Mouse (Mus musculus): ENCODE results near the gene Ing4. TPM values are rescaled to one million over a fixed set of nuclear protein-coding genes. Genes with fewer than 3 reads are reported as not detected.
"Not testable (repeated sequence)": the region's sequence is repeated elsewhere in the genome, so short reads cannot be mapped to it uniquely, and the experiment has no call there.

The Ing4 gene
- total and polyA plus RNA-seq, 3 experiments: 14.3 to 118 (median 37.5) TPM

- no peak for DNase-seq (ENCODE audit: low spot score)
- TF ChIP-seq TAL1 (conservative IDR thresholded peaks at IDR 0.05; ENCODE audit: low read depth, low read length) (no peak), POLR2AphosphoS5 (IDR thresholded peaks at IDR 0.05; ENCODE audit: insufficient replicate concordance, low read depth, low read length) (no peak), GATA2 (IDR thresholded peaks at IDR 0.05; ENCODE audit: borderline replicate concordance, low read depth, low read length) (no peak), CTCF (IDR thresholded peaks at IDR 0.05; ENCODE audit: low read depth, low read length) (no peak), GATA1 (IDR thresholded peaks at IDR 0.05; ENCODE audit: borderline replicate concordance, low read length) (no peak)
- Histone ChIP-seq H3K4me1 (ENCODE audit: insufficient read depth, low read depth, low read length) (peaks cover 48% of the 10 kb centered on the region), H3K4me3 (ENCODE audit: low read depth, low read length) (peak overlapping the region; percentile 83), H3K36me3 (replicated peaks) (peaks cover 36% of the 10 kb centered on the region), H3K9me3 (replicated peaks) (no peaks in the 10 kb centered on the region), H3K27me3 (ENCODE audit: insufficient read depth, low read length) (peaks cover 10% of the 10 kb centered on the region; the same call in 1 of the 2 replicates)
- no peak for ATAC-seq (ENCODE audit: extremely low read depth, insufficient number of reproducible peaks, low FRiP score, poor library complexity, severe bottlenecking)
These were observed 31.5 kb upstream of the Ing4 start for GRCm38 (mm10) chr6:125008060-125008459.

GRCm38 (mm10) chr6:125008586-125009128, 30.9 kb upstream of the Ing4 start:
- TF ChIP-seq GATA1 (IDR thresholded peaks at IDR 0.05; ENCODE audit: borderline replicate concordance, low read length) (no peak), CTCF (IDR thresholded peaks at IDR 0.05; ENCODE audit: low read depth, low read length) (no peak), TAL1 (conservative IDR thresholded peaks at IDR 0.05; ENCODE audit: low read depth, low read length) (no peak), GATA2 (IDR thresholded peaks at IDR 0.05; ENCODE audit: borderline replicate concordance, low read depth, low read length) (no peak), POLR2AphosphoS5 (IDR thresholded peaks at IDR 0.05; ENCODE audit: insufficient replicate concordance, low read depth, low read length) (no peak)
- DNase-seq (ENCODE audit: low spot score) (peak; percentile 92), ATAC-seq (ENCODE audit: extremely low read depth, insufficient number of reproducible peaks, low FRiP score, poor library complexity, severe bottlenecking) (peak; percentile 99)
- Histone ChIP-seq H3K27me3 (ENCODE audit: insufficient read depth, low read length) (peaks cover 4% of the 10 kb centered on the region; the same call in 1 of the 2 replicates), H3K4me3 (ENCODE audit: low read depth, low read length) (peak overlapping the region; percentile 83), H3K36me3 (replicated peaks) (peaks cover 41% of the 10 kb centered on the region), H3K9me3 (replicated peaks) (no peaks in the 10 kb centered on the region), H3K4me1 (ENCODE audit: insufficient read depth, low read depth, low read length) (peaks cover 46% of the 10 kb centered on the region)

GRCm38 (mm10) chr6:125009129-125009180, 30.6 kb upstream of the Ing4 start, which contains the start of gene Zfp384:
Gene Zfp384, plus strand, starts transcription at chr6:125009145.
- ATAC-seq (ENCODE audit: extremely low read depth, insufficient number of reproducible peaks, low FRiP score, poor library complexity, severe bottlenecking): no peak
- H3K9me3 ChIP-seq (replicated peaks): no peaks in the 10 kb centered on the region
- H3K4me3 ChIP-seq (ENCODE audit: low read depth, low read length): peak within 1 kb of the TSS; percentile 83
- H3K4me1 ChIP-seq (ENCODE audit: insufficient read depth, low read depth, low read length): peaks cover 44% of the 10 kb centered on the region
- DNase-seq (ENCODE audit: low spot score): no peak
- TF ChIP-seq GATA1 (IDR thresholded peaks at IDR 0.05; ENCODE audit: borderline replicate concordance, low read length): no peak
- no peak for TF ChIP-seq POLR2AphosphoS5 (IDR thresholded peaks at IDR 0.05; ENCODE audit: insufficient replicate concordance, low read depth, low read length)
- TF ChIP-seq GATA2 (IDR thresholded peaks at IDR 0.05; ENCODE audit: borderline replicate concordance, low read depth, low read length): no peak
- no peak for TF ChIP-seq TAL1 (conservative IDR thresholded peaks at IDR 0.05; ENCODE audit: low read depth, low read length)
- TF ChIP-seq CTCF (IDR thresholded peaks at IDR 0.05; ENCODE audit: low read depth, low read length): no peak
- peaks cover 44% of the 10 kb centered on the region for H3K36me3 ChIP-seq (replicated peaks)
- peaks cover 2% of the 10 kb centered on the region; the same call in 1 of the 2 replicates for H3K27me3 ChIP-seq (ENCODE audit: insufficient read depth, low read length)

GRCm38 (mm10) chr6:125009181-125010073, 30.1 kb upstream of the Ing4 start:
- Histone ChIP-seq H3K9me3 (replicated peaks) (no peaks in the 10 kb centered on the region), H3K27me3 (ENCODE audit: insufficient read depth, low read length) (peaks cover under 1% of the 10 kb centered on the region; the same call in 1 of the 2 replicates), H3K4me1 (ENCODE audit: insufficient read depth, low read depth, low read length) (peaks cover 40% of the 10 kb centered on the region), H3K4me3 (ENCODE audit: low read depth, low read length) (peak overlapping the region; percentile 83), H3K36me3 (replicated peaks) (peaks cover 46% of the 10 kb centered on the region)
- ATAC-seq (ENCODE audit: extremely low read depth, insufficient number of reproducible peaks, low FRiP score, poor library complexity, severe bottlenecking) (peak; percentile 62), DNase-seq (ENCODE audit: low spot score) (peak; percentile 81)
- TF ChIP-seq GATA1 (IDR thresholded peaks at IDR 0.05; ENCODE audit: borderline replicate concordance, low read length) (no peak), TAL1 (conservative IDR thresholded peaks at IDR 0.05; ENCODE audit: low read depth, low read length) (no peak), POLR2AphosphoS5 (IDR thresholded peaks at IDR 0.05; ENCODE audit: insufficient replicate concordance, low read depth, low read length) (no peak), GATA2 (IDR thresholded peaks at IDR 0.05; ENCODE audit: borderline replicate concordance, low read depth, low read length) (no peak), CTCF (IDR thresholded peaks at IDR 0.05; ENCODE audit: low read depth, low read length) (no peak)

GRCm38 (mm10) chr6:125017682-125018081, 21.9 kb upstream of the Ing4 start:
- Histone ChIP-seq H3K4me3 (ENCODE audit: low read depth, low read length) (no peak overlapping the region), H3K4me1 (ENCODE audit: insufficient read depth, low read depth, low read length) (peaks cover 8% of the 10 kb centered on the region), H3K9me3 (replicated peaks) (no peaks in the 10 kb centered on the region), H3K36me3 (replicated peaks) (peaks cover 91% of the 10 kb centered on the region), H3K27me3 (ENCODE audit: insufficient read depth, low read length) (no peaks in the 10 kb centered on the region)
- ATAC-seq (ENCODE audit: extremely low read depth, insufficient number of reproducible peaks, low FRiP score, poor library complexity, severe bottlenecking) (no peak), DNase-seq (ENCODE audit: low spot score) (no peak)
- no peak for TF ChIP-seq POLR2AphosphoS5 (IDR thresholded peaks at IDR 0.05; ENCODE audit: insufficient replicate concordance, low read depth, low read length)
- TF ChIP-seq GATA1 (IDR thresholded peaks at IDR 0.05; ENCODE audit: borderline replicate concordance, low read length): no peak
- TF ChIP-seq GATA2 (IDR thresholded peaks at IDR 0.05; ENCODE audit: borderline replicate concordance, low read depth, low read length): no peak
- TF ChIP-seq TAL1 (conservative IDR thresholded peaks at IDR 0.05; ENCODE audit: low read depth, low read length): no peak
- TF ChIP-seq CTCF (IDR thresholded peaks at IDR 0.05; ENCODE audit: low read depth, low read length): no peak

- not testable (repeated sequence) for H3K9me3 ChIP-seq (replicated peaks); H3K4me1 ChIP-seq (ENCODE audit: insufficient read depth, low read depth, low read length); H3K27me3 ChIP-seq (ENCODE audit: insufficient read depth, low read length); DNase-seq (ENCODE audit: low spot score); H3K4me3 ChIP-seq (ENCODE audit: low read depth, low read length); ATAC-seq (ENCODE audit: extremely low read depth, insufficient number of reproducible peaks, low FRiP score, poor library complexity, severe bottlenecking)
- peak; percentile 93 for TF ChIP-seq CTCF (IDR thresholded peaks at IDR 0.05; ENCODE audit: low read depth, low read length)
- peaks cover 97% of the 10 kb centered on the region for H3K36me3 ChIP-seq (replicated peaks)
These were observed 9.0 kb upstream of the Ing4 start for GRCm38 (mm10) chr6:125030532-125030931.

All from G1E (cell line).